In the genomic region with DNA sequence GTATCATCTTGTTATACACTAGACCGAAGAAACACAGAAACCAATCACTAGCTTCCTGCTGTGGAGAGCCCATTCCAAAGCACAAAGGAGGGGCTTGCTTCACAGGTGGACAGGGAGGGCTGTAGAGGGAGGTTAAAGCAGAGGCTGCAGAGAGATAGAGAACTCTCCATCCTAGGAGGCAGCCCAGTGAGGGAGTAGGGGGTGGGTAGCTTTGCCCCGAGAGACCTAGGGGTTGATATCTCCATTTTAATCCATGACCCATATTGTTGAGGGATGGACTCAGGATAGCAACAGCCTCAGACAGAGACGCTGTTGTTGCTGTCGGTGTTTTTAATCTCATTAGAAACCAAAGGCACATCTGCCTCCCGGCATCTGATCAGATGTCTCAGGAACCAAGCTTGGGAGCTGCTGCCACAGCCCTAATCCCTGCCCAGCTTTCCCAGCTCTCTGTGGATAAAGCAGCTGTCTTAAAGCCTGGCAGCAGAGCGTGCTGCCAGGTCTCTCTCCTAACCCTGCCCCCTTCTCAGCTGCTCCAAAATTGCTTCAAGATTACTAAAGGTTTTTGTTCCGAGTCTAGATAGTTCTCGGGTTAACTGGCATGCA, we compare ENCODE assay signal across 16 mouse cellular contexts. TPM values are rescaled to one million over a fixed set of nuclear protein-coding genes. Genes with fewer than 3 reads are reported as not detected.
DNase-seq lines count a peak whose midpoint lies in the region; ATAC-seq and TF ChIP-seq lines count a peak whose summit lies in the region.
"Had no signal": no experiment of that assay in that cellular context is flagged by ENCODE, and none has a peak within 500 bp of the region (broad histone marks: within the 10 kb centered on the region; RNA-seq: fewer than 3 reads in every experiment).

No protein-coding gene starts in this region.

- intact Hi-C loops in left cerebral cortex, adult 2 months (cut with DNase I): loop anchor here (5.0 kb wide), 2 partner anchors 45 to 75 kb away; no protein-coding TSS in a partner anchor
- intact Hi-C loops in left cerebral cortex, postnatal 14 days (cut with DNase I): loop anchor here (5.0 kb wide), 1 partner anchor 75 kb away; no protein-coding TSS in a partner anchor

- peak overlapping the region; percentile 83 for H3K27ac ChIP-seq in left cerebral cortex, adult 2 months
- H3K27ac ChIP-seq in forebrain, embryonic 16.5 days (ENCODE audit: low read length): no peak overlapping the region; the same call in 1 of the 2 replicates
- peak overlapping the region; percentile 61 for H3K27ac ChIP-seq in midbrain, embryonic 10.5 days (replicated peaks)
- H3K27ac ChIP-seq: heart, embryonic 13.5 days; liver, embryonic 13.5 days had no signal

- no peak for TF ChIP-seq CTCF in left cerebral cortex, adult 2 months (IDR thresholded peaks at IDR 0.05)

- 10% methylated on average over 8 of the region's 8 CpGs for WGBS in forebrain, embryonic 16.5 days
- WGBS in midbrain, embryonic 10.5 days: 20% methylated on average over 8 of the region's 8 CpGs

- H3K4me1 ChIP-seq in forebrain, embryonic 16.5 days (replicated peaks; ENCODE audit: control insufficient read depth, insufficient read depth, low read length): peaks cover 11% of the 10 kb centered on the region
- peaks cover 58% of the 10 kb centered on the region for H3K4me1 ChIP-seq in midbrain, embryonic 10.5 days
- H3K4me1 ChIP-seq: liver, embryonic 13.5 days had no signal

- no peak overlapping the region for H3K4me3 ChIP-seq in left cerebral cortex, adult 2 months
- no peak overlapping the region for H3K4me3 ChIP-seq in forebrain, embryonic 16.5 days (replicated peaks; ENCODE audit: low read length)
- H3K4me3 ChIP-seq in midbrain, embryonic 10.5 days: 0 out of 2 replicates have a peak overlapping the region, but pooled peaks have one; percentile 3
- H3K4me3 ChIP-seq: heart, embryonic 13.5 days; liver, embryonic 13.5 days had no signal

- peak; percentile 66 for ATAC-seq in forebrain, embryonic 16.5 days
- ATAC-seq: lung, postnatal 0 days had no signal

- H3K9me3 ChIP-seq in forebrain, embryonic 16.5 days (ENCODE audit: control insufficient read depth, low read length): no peaks in the 10 kb centered on the region
- H3K9me3 ChIP-seq in midbrain, embryonic 10.5 days (replicated peaks): no peaks in the 10 kb centered on the region
- H3K9me3 ChIP-seq: heart, embryonic 13.5 days; liver, embryonic 13.5 days had no signal

- no peak for DNase-seq in left cerebral cortex, adult 2 months (ENCODE audit: extremely low spot score in 1 of 2, low spot score in 2 of 2)
- no peak for DNase-seq in left cerebral cortex, postnatal 14 days (ENCODE audit: low spot score in 2 of 2)
- peak; percentile 59 for DNase-seq in midbrain, embryonic 10.5 days (ENCODE audit: low spot score)
- peak; percentile 62 for DNase-seq in retina, embryonic 14.5 days (ENCODE audit: low spot score)
- DNase-seq in thymus, postnatal 4 days: no peak
- DNase-seq in embryo, embryonic 11 days: no peak
- DNase-seq in urinary bladder, postnatal 36 days (ENCODE audit: low spot score in 2 of 2): no peak
- DNase-seq: cerebellum, adult 11-12 months; gastrocnemius, postnatal 25 days; kidney, adult 9 months; liver, embryonic 13.5 days; right cerebral cortex, postnatal 4 days; thymus, adult 2 months had no signal

- H3K4me2 ChIP-seq in forebrain, embryonic 16.5 days (ENCODE audit: low read length): no peak overlapping the region
- H3K4me2 ChIP-seq: heart, embryonic 13.5 days; liver, embryonic 13.5 days had no signal

- peaks cover 15% of the 10 kb centered on the region for H3K36me3 ChIP-seq in forebrain, embryonic 16.5 days (ENCODE audit: control insufficient read depth, insufficient read depth)
- peaks cover 42% of the 10 kb centered on the region for H3K36me3 ChIP-seq in midbrain, embryonic 10.5 days
- H3K36me3 ChIP-seq: liver, embryonic 13.5 days had no signal

- H3K9ac ChIP-seq in forebrain, embryonic 16.5 days (replicated peaks; ENCODE audit: low read depth, low read length): no peak overlapping the region
- H3K9ac ChIP-seq: heart, embryonic 13.5 days; liver, embryonic 13.5 days had no signal

- H3K27me3 ChIP-seq in forebrain, embryonic 16.5 days (replicated peaks; ENCODE audit: control insufficient read depth, insufficient read depth, low read length): no peaks in the 10 kb centered on the region
- H3K27me3 ChIP-seq in midbrain, embryonic 10.5 days (ENCODE audit: low read depth, poor library complexity, severe bottlenecking): peaks cover 7% of the 10 kb centered on the region; the same call in 1 of the 2 replicates
- H3K27me3 ChIP-seq: liver, embryonic 13.5 days had no signal

RNA-seq across cellular contexts. Expression of a gene that starts 34.9 kb away (rescaled TPM):
- 1,000 to 10,000 TPM; 1,521 to 1,595 TPM for total RNA-seq in left cerebral cortex, adult 2 months (2021)
- total RNA-seq in left cerebral cortex, postnatal 14 days (2021): 1,000 to 10,000 TPM; 1,332 to 1,338 TPM
- 226 and 227 TPM in 2 replicates for polyA plus RNA-seq in forebrain, embryonic 16.5 days (2015; fragmentation: Nextera tagmentation; extraction: Ambion mirVana)
- polyA plus RNA-seq in midbrain, embryonic 10.5 days (2016; fragmentation: Nextera tagmentation; extraction: Ambion mirVana): 27.8 and 42.4 TPM in 2 replicates

Comparison
In these comparisons a context has a peak if more than half of its experiments do, and no peak if none do; other contexts are left out.
1. DNase-seq: peak in midbrain, embryonic 10.5 days (single experiment) and retina, embryonic 14.5 days (single experiment); none in left cerebral cortex, adult 2 months (0 of 2), left cerebral cortex, postnatal 14 days (0 of 2), thymus, postnatal 4 days (single experiment), embryo, embryonic 11 days (single experiment) and urinary bladder, postnatal 36 days (0 of 2).